Mouse (Mus musculus) embryonic facial prominence, embryonic 10.5 days (tissue): ENCODE data around the gene Kdsr. TPM values are rescaled to one million over a fixed set of nuclear protein-coding genes. Genes with fewer than 3 reads are reported as not detected.

Experiments used
- DNase-seq: peaks from one replicate; pipeline ENCODE4 v3.0.0-alpha.2; 2017; ENCODE audit warnings: low spot score
- H3K27ac ChIP-seq: fragments of 300-500 bp; sonication (generic); replicated peaks from 2 replicates; pipeline ENCODE4 v1.5.1; 2016; ENCODE audit warnings: mild to moderate bottlenecking
- H3K27me3 ChIP-seq: fragments of 300-500 bp; sonication (generic); replicated peaks from 2 replicates; pipeline ENCODE4 v1.6.1; 2016; ENCODE audit warnings: low read depth, mild to moderate bottlenecking; ENCODE audit not compliant: poor library complexity, severe bottlenecking
- H3K36me3 ChIP-seq: fragments of 300-500 bp; sonication (generic); replicated peaks from 2 replicates; pipeline ENCODE4 v1.6.1; 2016; ENCODE audit warnings: mild to moderate bottlenecking, moderate library complexity
- H3K4me1 ChIP-seq: fragments of 300-500 bp; sonication (generic); 2 replicates; pipeline ENCODE4 v1.6.1; 2016
- H3K4me3 ChIP-seq: fragments of 300-500 bp; sonication (generic); 2 replicates; pipeline ENCODE4 v1.5.1; 2016; ENCODE audit warnings: mild to moderate bottlenecking, moderate library complexity
- H3K9me3 ChIP-seq: fragments of 300-500 bp; sonication (generic); 2 replicates; pipeline ENCODE4 v1.6.1; 2016; ENCODE audit warnings: mild to moderate bottlenecking
- WGBS: fragments of 180-500 bp; shearing (Covaris S2); methylation state at CpG from one replicate; pipeline ENCODE4 v1.1.7; 2016; 5-methylcytosine and 5-hydroxymethylcytosine counted together
- polyA plus RNA-seq: library from polyadenylated mRNA; unstranded; fragments of >200 nt; fragmentation: Nextera tagmentation; extraction: Ambion mirVana; gene quantifications from 2 replicates; pipeline ENCODE4 v1.2.1, GENCODE M21; 2016

Gene Kdsr
- polyA plus RNA-seq, 1 experiment from 2014 or later: 10.1 TPM

DNA sequence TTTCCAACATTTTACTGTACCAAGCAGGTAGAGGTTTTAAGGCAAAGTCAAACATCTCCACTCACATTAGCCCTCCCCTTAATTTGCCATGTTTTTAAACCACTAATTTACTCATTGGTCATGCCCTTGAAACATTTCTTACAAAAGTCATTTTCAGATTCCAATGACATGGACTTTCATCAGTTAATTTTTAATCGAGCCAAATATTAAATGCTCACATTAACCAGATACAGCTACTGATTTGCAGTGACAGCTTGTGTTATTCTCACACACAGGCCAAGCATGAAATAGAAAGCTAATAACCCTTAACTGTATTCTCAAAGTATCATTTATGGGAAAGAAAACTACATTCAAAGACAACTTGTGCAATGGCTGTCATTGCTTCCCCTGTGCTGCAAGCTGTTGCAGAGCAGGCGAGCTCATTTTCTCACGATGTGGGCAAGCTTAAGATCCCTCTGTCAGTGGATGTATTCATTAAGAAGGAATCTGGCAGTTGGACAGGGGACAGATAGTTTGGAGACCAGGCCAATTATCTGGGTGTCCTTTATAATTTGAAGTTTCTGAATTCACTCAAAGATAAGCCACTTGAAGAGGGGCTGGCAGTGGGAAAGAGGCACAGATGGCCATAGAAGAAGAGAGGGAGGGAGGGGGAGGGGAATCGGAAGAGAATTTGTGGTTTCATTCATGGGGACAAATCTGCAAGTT, 56.9 kb downstream of the Kdsr start:
- no peaks in the 10 kb centered on the region for H3K9me3 ChIP-seq
- DNase-seq: no peak
- no peak overlapping the region for H3K4me3 ChIP-seq
- no peaks in the 10 kb centered on the region for H3K27me3 ChIP-seq
- 0 out of 2 replicates have a peak, but pooled peaks cover 7% of the 10 kb centered on the region for H3K4me1 ChIP-seq
- WGBS: 70% methylated on average over 4 of the region's 4 CpGs
- H3K27ac ChIP-seq: no peak overlapping the region
- H3K36me3 ChIP-seq: no peaks in the 10 kb centered on the region

DNA sequence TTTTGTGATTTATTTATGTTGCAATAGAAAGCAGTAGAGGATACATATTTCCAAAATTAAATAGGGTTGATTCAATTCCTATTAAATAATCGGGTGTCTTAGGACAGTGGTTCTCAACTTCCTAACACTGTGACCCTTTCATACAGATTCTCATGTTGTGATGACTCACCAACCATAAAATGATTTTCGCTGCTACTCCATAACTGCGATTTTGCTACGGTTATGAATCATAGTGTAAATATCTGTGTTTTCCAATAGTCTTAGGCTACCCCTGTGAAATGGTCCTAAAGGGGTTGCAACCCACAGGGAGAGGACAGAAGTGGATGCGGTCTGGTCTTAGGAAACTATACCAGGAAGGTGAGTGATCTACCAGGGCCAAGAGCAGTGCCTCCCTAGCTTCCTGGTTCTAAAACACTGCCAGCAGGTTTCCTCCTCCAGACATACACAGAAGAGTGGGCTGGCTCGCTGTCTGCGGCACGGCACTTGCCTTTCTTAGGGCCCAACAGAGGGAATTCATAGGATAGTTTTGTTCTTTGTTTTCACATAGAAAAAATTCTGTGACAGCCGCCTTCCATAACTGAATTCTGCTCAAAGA, 58.9 kb downstream of the Kdsr start:
- Histone ChIP-seq H3K27ac (no peak overlapping the region), H3K4me3 (no peak overlapping the region), H3K9me3 (no peaks in the 10 kb centered on the region), H3K27me3 (no peaks in the 10 kb centered on the region), H3K36me3 (no peaks in the 10 kb centered on the region), H3K4me1 (0 out of 2 replicates have a peak, but pooled peaks cover 7% of the 10 kb centered on the region)
- no peak for DNase-seq
- WGBS: 88% methylated on average over 9 of the region's 9 CpGs

GRCm38 (mm10) chr1:106696472-106696871, 63.1 kb downstream of the Kdsr start:
- H3K27ac ChIP-seq: no peak overlapping the region
- no peak overlapping the region for H3K4me3 ChIP-seq
- 88% methylated on average over 5 of the region's 5 CpGs for WGBS
- H3K36me3 ChIP-seq: no peaks in the 10 kb centered on the region
- H3K4me1 ChIP-seq: no peaks in the 10 kb centered on the region
- no peaks in the 10 kb centered on the region for H3K27me3 ChIP-seq
- no peak for DNase-seq
- H3K9me3 ChIP-seq: no peaks in the 10 kb centered on the region

- Histone ChIP-seq H3K4me1 (no peaks in the 10 kb centered on the region), H3K4me3 (no peak overlapping the region), H3K9me3 (no peaks in the 10 kb centered on the region), H3K27me3 (no peaks in the 10 kb centered on the region), H3K27ac (no peak overlapping the region), H3K36me3 (no peaks in the 10 kb centered on the region)
- no peak for DNase-seq
- WGBS: 87% methylated on average over 4 of the region's 4 CpGs
Measured at GRCm38 (mm10) chr1:106695649-106696048, 63.9 kb downstream of the Kdsr start.

DNA sequence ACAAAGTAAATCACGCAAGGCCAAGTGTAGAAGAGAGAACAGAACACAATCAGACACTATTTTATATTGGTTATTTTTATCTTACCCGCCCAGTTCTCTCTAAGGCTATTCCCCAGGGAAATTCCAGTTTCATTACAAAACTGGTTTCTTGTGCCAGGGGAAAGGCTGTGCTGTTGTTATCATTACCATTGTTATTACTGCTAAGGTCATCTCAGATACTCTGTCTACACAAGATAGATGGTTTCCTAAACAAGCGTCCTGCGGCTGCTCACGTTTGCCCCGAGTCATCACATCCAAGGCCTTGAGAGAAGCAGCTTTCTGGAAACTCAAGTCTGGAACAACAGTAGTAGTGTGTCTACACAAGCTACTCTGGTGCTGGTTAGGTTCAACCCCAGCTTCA, 65.2 kb downstream of the Kdsr start:
- Histone ChIP-seq H3K27me3 (no peaks in the 10 kb centered on the region), H3K4me3 (no peak overlapping the region), H3K27ac (no peak overlapping the region), H3K36me3 (no peaks in the 10 kb centered on the region), H3K4me1 (no peaks in the 10 kb centered on the region), H3K9me3 (no peaks in the 10 kb centered on the region)
- 87% methylated on average over 6 of the region's 6 CpGs for WGBS
- DNase-seq: no peak

- Histone ChIP-seq H3K27me3 (no peaks in the 10 kb centered on the region), H3K27ac (no peak overlapping the region), H3K36me3 (no peaks in the 10 kb centered on the region), H3K9me3 (no peaks in the 10 kb centered on the region), H3K4me1 (no peaks in the 10 kb centered on the region), H3K4me3 (no peak overlapping the region)
- DNase-seq: no peak
Measured at GRCm38 (mm10) chr1:106692599-106692998, 66.9 kb downstream of the Kdsr start.

GRCm38 (mm10) chr1:106690887-106691286, 68.6 kb downstream of the Kdsr start:
- Histone ChIP-seq H3K4me3 (no peak overlapping the region), H3K9me3 (no peaks in the 10 kb centered on the region), H3K4me1 (no peaks in the 10 kb centered on the region), H3K27me3 (no peaks in the 10 kb centered on the region), H3K27ac (no peak overlapping the region), H3K36me3 (no peaks in the 10 kb centered on the region)
- DNase-seq: no peak
- 88% methylated on average over 6 of the region's 6 CpGs for WGBS

DNA sequence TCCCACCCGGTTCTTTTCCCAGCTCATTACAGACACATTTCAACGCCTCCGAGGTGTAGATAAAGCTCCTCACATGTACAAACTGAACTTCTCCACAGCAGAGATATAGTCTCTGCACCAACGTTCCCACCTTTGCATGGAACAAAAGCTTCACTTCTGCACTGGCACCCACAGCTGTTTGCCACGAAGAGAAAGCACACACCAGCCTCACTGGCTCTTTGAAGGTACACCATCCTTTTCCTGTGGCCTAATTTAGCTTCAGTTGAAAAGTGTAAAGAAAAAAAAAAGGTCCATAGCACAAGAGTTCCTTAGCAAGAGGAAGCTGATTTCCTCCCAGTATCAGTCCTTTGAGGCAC, 71.4 kb downstream of the Kdsr start:
- DNase-seq: no peak
- H3K27me3 ChIP-seq: no peaks in the 10 kb centered on the region
- no peaks in the 10 kb centered on the region for H3K36me3 ChIP-seq
- no peak overlapping the region for H3K4me3 ChIP-seq
- no peak overlapping the region for H3K27ac ChIP-seq
- H3K4me1 ChIP-seq: no peaks in the 10 kb centered on the region
- WGBS: 86% methylated on average over 5 of the region's 5 CpGs
- no peaks in the 10 kb centered on the region for H3K9me3 ChIP-seq

DNA sequence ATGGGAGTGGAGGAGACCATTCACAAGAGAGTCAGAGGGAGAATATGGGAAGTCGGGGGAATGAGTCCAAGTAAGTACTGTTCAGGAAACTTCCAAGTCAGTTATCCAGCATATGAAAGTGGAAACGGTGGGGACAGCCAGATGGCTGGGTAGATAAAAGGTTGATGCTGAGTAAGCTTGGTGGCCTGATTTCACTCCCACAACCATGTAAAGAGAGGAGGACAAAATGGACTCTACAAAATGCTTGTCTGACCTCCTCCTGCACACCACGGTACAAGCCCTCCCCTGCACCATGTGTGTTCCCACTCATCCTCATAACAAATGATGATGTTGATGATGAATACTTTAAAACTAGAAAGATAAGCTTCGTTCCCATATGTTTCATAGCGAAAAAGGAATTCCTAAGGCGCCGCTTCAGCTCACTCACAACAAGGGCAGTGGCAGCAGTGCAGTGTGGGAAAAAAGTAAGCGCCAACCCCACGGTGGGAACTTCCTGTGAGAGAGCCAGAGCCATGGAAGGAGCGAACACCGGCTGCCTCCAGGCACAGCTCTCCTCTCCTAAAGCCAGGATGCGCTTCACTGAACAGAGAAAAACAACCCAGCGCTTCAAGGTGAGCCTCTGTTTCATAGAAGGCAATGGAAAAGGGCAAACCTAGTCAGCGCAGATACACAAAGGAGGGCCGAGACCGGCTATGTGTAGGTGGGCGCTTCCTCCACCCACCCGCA, 71.9 kb downstream of the Kdsr start:
- Histone ChIP-seq H3K4me3 (no peak overlapping the region), H3K36me3 (no peaks in the 10 kb centered on the region), H3K4me1 (no peaks in the 10 kb centered on the region), H3K27me3 (no peaks in the 10 kb centered on the region), H3K27ac (no peak overlapping the region), H3K9me3 (no peaks in the 10 kb centered on the region)
- 82% methylated on average over 18 of the region's 18 CpGs for WGBS
- DNase-seq: no peak

DNA sequence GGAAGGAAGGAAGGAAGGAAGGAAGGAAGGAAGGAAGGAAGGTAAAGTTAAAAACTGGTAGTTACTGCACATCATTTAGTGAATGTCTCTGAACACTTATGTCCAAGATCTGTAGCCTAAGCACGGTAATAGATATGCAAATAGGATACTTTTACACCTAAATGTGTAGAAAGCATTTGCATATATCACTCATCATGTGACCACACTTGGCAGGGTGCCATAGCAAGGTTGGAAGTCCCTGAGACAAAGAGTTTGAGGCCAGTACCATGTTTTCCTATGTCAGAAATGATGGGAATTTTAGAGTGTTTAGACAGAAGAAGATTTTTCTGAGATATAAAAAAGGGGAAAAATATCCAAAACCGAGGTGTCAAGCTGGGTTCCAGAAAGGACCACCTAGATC, 73.8 kb downstream of the Kdsr start:
- Histone ChIP-seq H3K27me3 (no peaks in the 10 kb centered on the region), H3K4me1 (no peaks in the 10 kb centered on the region), H3K27ac (no peak overlapping the region), H3K9me3 (no peaks in the 10 kb centered on the region), H3K4me3 (no peak overlapping the region), H3K36me3 (no peaks in the 10 kb centered on the region)
- WGBS: 80% methylated on average over 2 of the region's 2 CpGs
- no peak for DNase-seq

GRCm38 (mm10) chr1:106684546-106684945, 75.0 kb downstream of the Kdsr start:
- Histone ChIP-seq H3K36me3 (no peaks in the 10 kb centered on the region), H3K4me3 (no peak overlapping the region), H3K27ac (no peak overlapping the region), H3K4me1 (no peaks in the 10 kb centered on the region), H3K27me3 (no peaks in the 10 kb centered on the region), H3K9me3 (no peaks in the 10 kb centered on the region)
- WGBS: 85% methylated on average over 3 of the region's 3 CpGs
- DNase-seq: no peak

DNA sequence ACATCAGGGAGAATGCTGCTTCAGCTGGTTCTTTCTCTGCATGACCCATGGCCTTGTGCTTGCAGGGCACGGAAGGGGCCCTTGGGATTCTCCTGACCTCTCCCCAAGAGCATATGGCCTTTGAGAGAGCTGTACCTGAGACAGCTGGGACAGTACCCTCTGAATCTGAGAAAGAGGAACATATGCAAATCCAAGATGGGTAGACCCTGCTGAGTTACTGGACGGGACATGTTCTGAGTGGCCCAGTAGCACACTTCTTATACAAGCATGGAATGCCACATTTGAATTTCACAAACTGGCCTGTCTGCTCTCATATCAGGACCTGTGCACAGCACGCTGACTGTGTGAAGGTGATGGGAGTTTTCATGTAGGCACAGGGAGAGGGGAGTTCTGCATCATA, 76.7 kb downstream of the Kdsr start:
- 84% methylated on average over 3 of the region's 3 CpGs for WGBS
- no peak overlapping the region for H3K27ac ChIP-seq
- no peaks in the 10 kb centered on the region for H3K27me3 ChIP-seq
- no peak for DNase-seq
- H3K9me3 ChIP-seq: no peaks in the 10 kb centered on the region
- no peaks in the 10 kb centered on the region for H3K4me1 ChIP-seq
- no peaks in the 10 kb centered on the region for H3K36me3 ChIP-seq
- no peak overlapping the region for H3K4me3 ChIP-seq
